Mouse (Mus musculus): Measurements from ENCODE around the gene 2300002M23Rik. TPM values are rescaled to one million over a fixed set of nuclear protein-coding genes. Genes with fewer than 3 reads are reported as not detected.
A peak's percentile ranks its signal among the peaks of the same experiment; 100 is the strongest.

Gene 2300002M23Rik
- polyA plus RNA-seq, 1 experiment from 2014 or later = not detected

- Histone ChIP-seq H3K4me1 (ENCODE audit: control insufficient read depth, insufficient read depth, low read length) (0 out of 2 replicates have a peak, but pooled peaks cover 2% of the 10 kb centered on the region), H3K4me3 (ENCODE audit: low read depth, low read length) (no peak overlapping the region), H3K27me3 (ENCODE audit: control insufficient read depth, insufficient read depth, low read length) (0 out of 2 replicates have a peak, but pooled peaks cover 2% of the 10 kb centered on the region), H3K9me3 (ENCODE audit: control insufficient read depth, low read length) (no peaks in the 10 kb centered on the region), H3K4me2 (no peak overlapping the region), H3K27ac (ENCODE audit: low read depth, low read length) (no peak overlapping the region), H3K36me3 (ENCODE audit: control insufficient read depth, insufficient read depth, low read length) (no peaks in the 10 kb centered on the region), H3K9ac (ENCODE audit: low read length) (no peak overlapping the region)
- DNase-seq (ENCODE audit: low spot score, missing footprints) (no peak), ATAC-seq (ENCODE audit: low FRiP score) (no peak)
- 67% methylated on average over 8 of the region's 8 CpGs for WGBS
Measured at GRCm38 (mm10) chr17:35550871-35551270, 16.4 kb upstream of the 2300002M23Rik start.

GRCm38 (mm10) chr17:35551881-35552414, 15.3 kb upstream of the 2300002M23Rik start, which contains the start of gene Cdsn:
Cdsn (plus strand) TSS chr17:35552128.
- no peak for DNase-seq (ENCODE audit: low spot score, missing footprints)
- H3K4me1 ChIP-seq (ENCODE audit: control insufficient read depth, insufficient read depth, low read length) = no peaks in the 10 kb centered on the region
- H3K4me2 ChIP-seq = no peak within 1 kb of the TSS
- H3K27ac ChIP-seq (ENCODE audit: low read depth, low read length) = no peak within 1 kb of the TSS
- no peak within 1 kb of the TSS for H3K4me3 ChIP-seq (ENCODE audit: low read depth, low read length)
- WGBS = 71% methylated on average over 10 of the region's 10 CpGs
- H3K9me3 ChIP-seq (ENCODE audit: control insufficient read depth, low read length) = no peaks in the 10 kb centered on the region
- H3K36me3 ChIP-seq (ENCODE audit: control insufficient read depth, insufficient read depth, low read length) = no peaks in the 10 kb centered on the region
- ATAC-seq (ENCODE audit: low FRiP score) = no peak
- no peak within 1 kb of the TSS for H3K9ac ChIP-seq (ENCODE audit: low read length)
- 0 out of 2 replicates have a peak, but pooled peaks cover 2% of the 10 kb centered on the region for H3K27me3 ChIP-seq (ENCODE audit: control insufficient read depth, insufficient read depth, low read length)

- 83% methylated on average over 5 of the region's 5 CpGs for WGBS
- Histone ChIP-seq H3K4me3 (ENCODE audit: low read depth, low read length) (no peak overlapping the region), H3K27ac (ENCODE audit: low read depth, low read length) (no peak overlapping the region), H3K4me2 (no peak overlapping the region), H3K9ac (ENCODE audit: low read length) (no peak overlapping the region), H3K4me1 (ENCODE audit: control insufficient read depth, insufficient read depth, low read length) (no peaks in the 10 kb centered on the region), H3K9me3 (ENCODE audit: control insufficient read depth, low read length) (no peaks in the 10 kb centered on the region), H3K36me3 (ENCODE audit: control insufficient read depth, insufficient read depth, low read length) (no peaks in the 10 kb centered on the region), H3K27me3 (ENCODE audit: control insufficient read depth, insufficient read depth, low read length) (no peaks in the 10 kb centered on the region)
- DNase-seq (ENCODE audit: low spot score, missing footprints) (no peak), ATAC-seq (ENCODE audit: low FRiP score) (no peak)
Measured at GRCm38 (mm10) chr17:35554321-35554720, 12.9 kb upstream of the 2300002M23Rik start.

- Histone ChIP-seq H3K36me3 (ENCODE audit: control insufficient read depth, insufficient read depth, low read length) (no peaks in the 10 kb centered on the region), H3K4me3 (ENCODE audit: low read depth, low read length) (no peak overlapping the region), H3K4me1 (ENCODE audit: control insufficient read depth, insufficient read depth, low read length) (no peaks in the 10 kb centered on the region), H3K9me3 (ENCODE audit: control insufficient read depth, low read length) (no peaks in the 10 kb centered on the region), H3K27ac (ENCODE audit: low read depth, low read length) (no peak overlapping the region), H3K9ac (ENCODE audit: low read length) (no peak overlapping the region), H3K27me3 (ENCODE audit: control insufficient read depth, insufficient read depth, low read length) (no peaks in the 10 kb centered on the region), H3K4me2 (no peak overlapping the region)
- WGBS = 93% methylated on average over 18 of the region's 18 CpGs
- no peak for DNase-seq (ENCODE audit: low spot score, missing footprints)
- no peak for ATAC-seq (ENCODE audit: low FRiP score)
Measured at GRCm38 (mm10) chr17:35554761-35555397, 12.4 kb upstream of the 2300002M23Rik start.

- H3K9ac ChIP-seq (ENCODE audit: low read length) = no peak overlapping the region
- no peak overlapping the region for H3K27ac ChIP-seq (ENCODE audit: low read depth, low read length)
- H3K27me3 ChIP-seq (ENCODE audit: control insufficient read depth, insufficient read depth, low read length) = no peaks in the 10 kb centered on the region
- WGBS = 87% methylated on average over 13 of the region's 13 CpGs
- no peaks in the 10 kb centered on the region for H3K9me3 ChIP-seq (ENCODE audit: control insufficient read depth, low read length)
- H3K4me1 ChIP-seq (ENCODE audit: control insufficient read depth, insufficient read depth, low read length) = no peaks in the 10 kb centered on the region
- ATAC-seq (ENCODE audit: low FRiP score) (no peak), DNase-seq (ENCODE audit: low spot score, missing footprints) (no peak)
- no peak overlapping the region for H3K4me2 ChIP-seq
- no peak overlapping the region for H3K4me3 ChIP-seq (ENCODE audit: low read depth, low read length)
- H3K36me3 ChIP-seq (ENCODE audit: control insufficient read depth, insufficient read depth, low read length) = no peaks in the 10 kb centered on the region
Measured at GRCm38 (mm10) chr17:35556186-35556765, 11.0 kb upstream of the 2300002M23Rik start.

GRCm38 (mm10) chr17:35556812-35557211, 10.4 kb upstream of the 2300002M23Rik start:
- Histone ChIP-seq H3K4me2 (no peak overlapping the region), H3K4me3 (ENCODE audit: low read depth, low read length) (no peak overlapping the region), H3K36me3 (ENCODE audit: control insufficient read depth, insufficient read depth, low read length) (no peaks in the 10 kb centered on the region), H3K9ac (ENCODE audit: low read length) (no peak overlapping the region), H3K9me3 (ENCODE audit: control insufficient read depth, low read length) (no peaks in the 10 kb centered on the region), H3K27ac (ENCODE audit: low read depth, low read length) (no peak overlapping the region), H3K4me1 (ENCODE audit: control insufficient read depth, insufficient read depth, low read length) (no peaks in the 10 kb centered on the region), H3K27me3 (ENCODE audit: control insufficient read depth, insufficient read depth, low read length) (no peaks in the 10 kb centered on the region)
- 30% methylated on average over 5 of the region's 5 CpGs for WGBS
- peak; percentile 93 for DNase-seq (ENCODE audit: low spot score, missing footprints)
- no peak for ATAC-seq (ENCODE audit: low FRiP score)

GRCm38 (mm10) chr17:35557351-35557750, 9.9 kb upstream of the 2300002M23Rik start:
- no peak overlapping the region for H3K27ac ChIP-seq (ENCODE audit: low read depth, low read length)
- no peak overlapping the region for H3K4me3 ChIP-seq (ENCODE audit: low read depth, low read length)
- H3K4me2 ChIP-seq = no peak overlapping the region
- H3K9ac ChIP-seq (ENCODE audit: low read length) = no peak overlapping the region
- no peaks in the 10 kb centered on the region for H3K36me3 ChIP-seq (ENCODE audit: control insufficient read depth, insufficient read depth, low read length)
- ATAC-seq (ENCODE audit: low FRiP score) (no peak), DNase-seq (ENCODE audit: low spot score, missing footprints) (peak; percentile 84)
- H3K4me1 ChIP-seq (ENCODE audit: control insufficient read depth, insufficient read depth, low read length) = no peaks in the 10 kb centered on the region
- no peaks in the 10 kb centered on the region for H3K27me3 ChIP-seq (ENCODE audit: control insufficient read depth, insufficient read depth, low read length)
- H3K9me3 ChIP-seq (ENCODE audit: control insufficient read depth, low read length) = no peaks in the 10 kb centered on the region
- WGBS = 78% methylated on average over 9 of the region's 9 CpGs

GRCm38 (mm10) chr17:35558216-35558615, 9.0 kb upstream of the 2300002M23Rik start:
- H3K27ac ChIP-seq (ENCODE audit: low read depth, low read length) = no peak overlapping the region
- no peak for ATAC-seq (ENCODE audit: low FRiP score)
- no peaks in the 10 kb centered on the region for H3K4me1 ChIP-seq (ENCODE audit: control insufficient read depth, insufficient read depth, low read length)
- no peak overlapping the region for H3K9ac ChIP-seq (ENCODE audit: low read length)
- H3K9me3 ChIP-seq (ENCODE audit: control insufficient read depth, low read length) = no peaks in the 10 kb centered on the region
- H3K4me3 ChIP-seq (ENCODE audit: low read depth, low read length) = no peak overlapping the region
- H3K4me2 ChIP-seq = no peak overlapping the region
- H3K27me3 ChIP-seq (ENCODE audit: control insufficient read depth, insufficient read depth, low read length) = no peaks in the 10 kb centered on the region
- no peak for DNase-seq (ENCODE audit: low spot score, missing footprints)
- 59% methylated on average over 8 of the region's 8 CpGs for WGBS
- no peaks in the 10 kb centered on the region for H3K36me3 ChIP-seq (ENCODE audit: control insufficient read depth, insufficient read depth, low read length)

- no peak overlapping the region for H3K4me2 ChIP-seq
- H3K27ac ChIP-seq (ENCODE audit: low read depth, low read length) = no peak overlapping the region
- H3K9ac ChIP-seq (ENCODE audit: low read length) = no peak overlapping the region
- H3K4me3 ChIP-seq (ENCODE audit: low read depth, low read length) = no peak overlapping the region
- H3K4me1 ChIP-seq (ENCODE audit: control insufficient read depth, insufficient read depth, low read length) = peaks cover 6% of the 10 kb centered on the region; the same call in 1 of the 2 replicates
- no peak for ATAC-seq (ENCODE audit: low FRiP score)
- no peaks in the 10 kb centered on the region for H3K36me3 ChIP-seq (ENCODE audit: control insufficient read depth, insufficient read depth, low read length)
- H3K27me3 ChIP-seq (ENCODE audit: control insufficient read depth, insufficient read depth, low read length) = peaks cover 11% of the 10 kb centered on the region
- peak; percentile 80 for DNase-seq (ENCODE audit: low spot score, missing footprints)
- no peaks in the 10 kb centered on the region for H3K9me3 ChIP-seq (ENCODE audit: control insufficient read depth, low read length)
- WGBS = 19% methylated on average over 9 of the region's 9 CpGs
Measured at GRCm38 (mm10) chr17:35567767-35568166, 517 bp downstream of the 2300002M23Rik start.
